10 mouse cellular contexts compared by ENCODE assay signal in genomic region chr11:84823484-84823897, GRCm38 (mm10). TPM values are rescaled to one million over a fixed set of nuclear protein-coding genes. Genes with fewer than 3 reads are reported as not detected.
DNase-seq lines count a peak whose midpoint lies in the region; ATAC-seq lines count a peak whose summit lies in the region.
"Had no signal": no experiment of that assay in that cellular context is flagged by ENCODE, and none has a peak within 500 bp of the region (broad histone marks: within the 10 kb centered on the region; RNA-seq: fewer than 3 reads in every experiment).

No protein-coding gene starts in this region.

- peak overlapping the region; percentile 35 for H3K4me2 ChIP-seq in intestine, embryonic 15.5 days (replicated peaks)
- no peak overlapping the region for H3K4me2 ChIP-seq in stomach, embryonic 15.5 days
- H3K4me2 ChIP-seq in hindbrain, embryonic 12.5 days (replicated peaks) = no peak overlapping the region
- H3K4me2 ChIP-seq: midbrain, embryonic 15.5 days had no signal

- no peaks in the 10 kb centered on the region for H3K9me3 ChIP-seq in megakaryocyte, embryonic 14.5 days
- no peaks in the 10 kb centered on the region for H3K9me3 ChIP-seq in intestine, embryonic 15.5 days
- H3K9me3 ChIP-seq in stomach, embryonic 15.5 days = no peaks in the 10 kb centered on the region
- no peaks in the 10 kb centered on the region for H3K9me3 ChIP-seq in hindbrain, embryonic 12.5 days (replicated peaks)
- H3K9me3 ChIP-seq: midbrain, embryonic 15.5 days had no signal

- peak overlapping the region; percentile 10 for H3K4me3 ChIP-seq in megakaryocyte, embryonic 14.5 days (replicated peaks)
- no peak overlapping the region for H3K4me3 ChIP-seq in intestine, embryonic 15.5 days (replicated peaks)
- no peak overlapping the region for H3K4me3 ChIP-seq in stomach, embryonic 15.5 days (replicated peaks)
- H3K4me3 ChIP-seq in hindbrain, embryonic 12.5 days = no peak overlapping the region
- H3K4me3 ChIP-seq: midbrain, embryonic 15.5 days had no signal

- 0 out of 2 replicates have a peak overlapping the region, but pooled peaks have one; percentile 32 for H3K27ac ChIP-seq in intestine, embryonic 15.5 days
- no peak overlapping the region for H3K27ac ChIP-seq in stomach, embryonic 15.5 days
- no peak overlapping the region for H3K27ac ChIP-seq in hindbrain, embryonic 12.5 days
- H3K27ac ChIP-seq: midbrain, embryonic 15.5 days had no signal

- H3K27me3 ChIP-seq in megakaryocyte, embryonic 14.5 days (replicated peaks) = no peaks in the 10 kb centered on the region
- no peaks in the 10 kb centered on the region for H3K27me3 ChIP-seq in intestine, embryonic 15.5 days (replicated peaks)
- no peaks in the 10 kb centered on the region for H3K27me3 ChIP-seq in stomach, embryonic 15.5 days (replicated peaks)
- H3K27me3 ChIP-seq in hindbrain, embryonic 12.5 days = no peaks in the 10 kb centered on the region
- H3K27me3 ChIP-seq: midbrain, embryonic 15.5 days had no signal

- H3K4me1 ChIP-seq in megakaryocyte, embryonic 14.5 days = peaks cover 93% of the 10 kb centered on the region
- H3K4me1 ChIP-seq in intestine, embryonic 15.5 days (replicated peaks) = peaks cover 27% of the 10 kb centered on the region
- H3K4me1 ChIP-seq in stomach, embryonic 15.5 days = 0 out of 2 replicates have a peak, but pooled peaks cover 3% of the 10 kb centered on the region
- H3K4me1 ChIP-seq in hindbrain, embryonic 12.5 days = peaks cover 5% of the 10 kb centered on the region; the same call in 1 of the 2 replicates

- H3K36me3 ChIP-seq in megakaryocyte, embryonic 14.5 days (replicated peaks; ENCODE audit: low read length) = peaks cover 73% of the 10 kb centered on the region
- no peaks in the 10 kb centered on the region for H3K36me3 ChIP-seq in intestine, embryonic 15.5 days
- H3K36me3 ChIP-seq in stomach, embryonic 15.5 days = 0 out of 2 replicates have a peak, but pooled peaks cover 3% of the 10 kb centered on the region
- no peaks in the 10 kb centered on the region for H3K36me3 ChIP-seq in hindbrain, embryonic 12.5 days
- H3K36me3 ChIP-seq: midbrain, embryonic 15.5 days had no signal

- 46% methylated on average over 10 of the region's 10 CpGs for WGBS in intestine, embryonic 15.5 days
- WGBS in stomach, embryonic 15.5 days = 42% methylated on average over 10 of the region's 10 CpGs
- WGBS in hindbrain, embryonic 12.5 days = 73% methylated on average over 10 of the region's 10 CpGs

- no peak for ATAC-seq in megakaryocyte, adult 5-6 weeks (ENCODE audit: poor library complexity, severe bottlenecking)
- ATAC-seq in intestine, embryonic 15.5 days = peak; percentile 67
- peak; percentile 82 for ATAC-seq in stomach, embryonic 15.5 days (ENCODE audit: insufficient read depth, low FRiP score, low read depth)
- no peak for ATAC-seq in hindbrain, embryonic 12.5 days (ENCODE audit: low FRiP score)
- ATAC-seq: midbrain, embryonic 15.5 days had no signal

- peak; percentile 63 to 82 for DNase-seq in heart, adult 18-20 months
- DNase-seq in urinary bladder, postnatal 14 days (ENCODE audit: low spot score) = no peak
- DNase-seq in layer of hippocampus, adult 9-11 months = no peak
- DNase-seq: right cerebral cortex, postnatal 4 days had no signal

- H3K9ac ChIP-seq in intestine, embryonic 15.5 days = 0 out of 2 replicates have a peak overlapping the region, but pooled peaks have one; percentile 13
- H3K9ac ChIP-seq in stomach, embryonic 15.5 days = no peak overlapping the region
- no peak overlapping the region for H3K9ac ChIP-seq in hindbrain, embryonic 12.5 days
- H3K9ac ChIP-seq: midbrain, embryonic 15.5 days had no signal

RNA-seq across cellular contexts. Expression of gene Mrm1, which starts 4.2 kb away (rescaled TPM):
- 1.3 and 4.3 TPM in 2 replicates for polyA plus RNA-seq in megakaryocyte, embryonic 14.5 days (2012; ENCODE audit: insufficient read depth, low replicate concordance)
- total RNA-seq in megakaryocyte, adult 5-6 weeks (2015) = 2.5 and 6.6 TPM in 2 replicates
- 4.2 and 5.8 TPM in 2 replicates for total RNA-seq in megakaryocyte, adult 5-6 weeks (2017)
- total RNA-seq in heart, adult 18-20 months (2021) = 10 to 100 TPM; 20.8 to 25.0 TPM
- 16.0 and 16.3 TPM in 2 replicates for polyA plus RNA-seq in intestine, embryonic 15.5 days (2015; fragmentation: Nextera tagmentation; extraction: Ambion mirVana)
- 14.5 and 15.5 TPM in 2 replicates for polyA plus RNA-seq in stomach, embryonic 15.5 days (2015; fragmentation: Nextera tagmentation; extraction: Ambion mirVana)
- 7.9 and 11.0 TPM in 2 replicates for polyA plus RNA-seq in hindbrain, embryonic 12.5 days (2016; fragmentation: Nextera tagmentation; extraction: Ambion mirVana)

RNA-seq across cellular contexts. Expression of gene Dhrs11, which starts 5.3 kb away (rescaled TPM):
- 17.6 and 18.7 TPM in 2 replicates for polyA plus RNA-seq in megakaryocyte, embryonic 14.5 days (2012; ENCODE audit: insufficient read depth, low replicate concordance)
- 24.0 and 26.1 TPM in 2 replicates for total RNA-seq in megakaryocyte, adult 5-6 weeks (2015)
- 10.2 and 15.0 TPM in 2 replicates for total RNA-seq in megakaryocyte, adult 5-6 weeks (2017)
- 10 to 100 TPM; 97.1 to 99.1 TPM for total RNA-seq in heart, adult 18-20 months (2021)
- polyA plus RNA-seq in intestine, embryonic 15.5 days (2015; fragmentation: Nextera tagmentation; extraction: Ambion mirVana) = 64.4 and 78.1 TPM in 2 replicates
- polyA plus RNA-seq in stomach, embryonic 15.5 days (2015; fragmentation: Nextera tagmentation; extraction: Ambion mirVana) = 32.0 and 38.2 TPM in 2 replicates
- polyA plus RNA-seq in hindbrain, embryonic 12.5 days (2016; fragmentation: Nextera tagmentation; extraction: Ambion mirVana) = 9.1 and 11.4 TPM in 2 replicates

RNA-seq across cellular contexts. Expression of gene Ggnbp2, which starts 47.1 kb away (rescaled TPM):
- polyA plus RNA-seq in megakaryocyte, embryonic 14.5 days (2012; ENCODE audit: insufficient read depth, low replicate concordance) = 2.2 and 30.3 TPM in 2 replicates
- 129 and 131 TPM in 2 replicates for total RNA-seq in megakaryocyte, adult 5-6 weeks (2015)
- total RNA-seq in megakaryocyte, adult 5-6 weeks (2017) = 164 and 179 TPM in 2 replicates
- total RNA-seq in heart, adult 18-20 months (2021) = 10 to 100 TPM; 53.9 to 57.9 TPM
- polyA plus RNA-seq in intestine, embryonic 15.5 days (2015; fragmentation: Nextera tagmentation; extraction: Ambion mirVana) = 78.7 and 83.1 TPM in 2 replicates
- 69.8 and 76.7 TPM in 2 replicates for polyA plus RNA-seq in stomach, embryonic 15.5 days (2015; fragmentation: Nextera tagmentation; extraction: Ambion mirVana)
- polyA plus RNA-seq in hindbrain, embryonic 12.5 days (2016; fragmentation: Nextera tagmentation; extraction: Ambion mirVana) = 76.1 and 85.0 TPM in 2 replicates

RNA-seq across cellular contexts. Expression of gene Myo19, which starts 56.5 kb away (rescaled TPM):
- polyA plus RNA-seq in megakaryocyte, embryonic 14.5 days (2012; ENCODE audit: insufficient read depth, low replicate concordance) = 2.8 and 3.3 TPM in 2 replicates
- 1.2 and 2.1 TPM in 2 replicates for total RNA-seq in megakaryocyte, adult 5-6 weeks (2015)
- 1.4 and 2.8 TPM in 2 replicates for total RNA-seq in megakaryocyte, adult 5-6 weeks (2017)
- 1 to 10 TPM; 3.2 to 5.2 TPM for total RNA-seq in heart, adult 18-20 months (2021)
- 7.6 and 7.8 TPM in 2 replicates for polyA plus RNA-seq in intestine, embryonic 15.5 days (2015; fragmentation: Nextera tagmentation; extraction: Ambion mirVana)
- polyA plus RNA-seq in stomach, embryonic 15.5 days (2015; fragmentation: Nextera tagmentation; extraction: Ambion mirVana) = 6.8 and 7.8 TPM in 2 replicates
- 8.8 and 9.3 TPM in 2 replicates for polyA plus RNA-seq in hindbrain, embryonic 12.5 days (2016; fragmentation: Nextera tagmentation; extraction: Ambion mirVana)

RNA-seq across cellular contexts. Expression of gene Pigw, which starts 56.6 kb away (rescaled TPM):
- 0.58 TPM in 1 of 2 replicates, not detected in the other for polyA plus RNA-seq in megakaryocyte, embryonic 14.5 days (2012; ENCODE audit: insufficient read depth, low replicate concordance)
- 2.1 and 2.8 TPM in 2 replicates for total RNA-seq in megakaryocyte, adult 5-6 weeks (2015)
- 3.3 and 3.6 TPM in 2 replicates for total RNA-seq in megakaryocyte, adult 5-6 weeks (2017)
- total RNA-seq in heart, adult 18-20 months (2021) = 1 to 10 TPM; 6.4 to 7.3 TPM
- 2.8 and 3.4 TPM in 2 replicates for polyA plus RNA-seq in intestine, embryonic 15.5 days (2015; fragmentation: Nextera tagmentation; extraction: Ambion mirVana)
- 2.9 and 3.5 TPM in 2 replicates for polyA plus RNA-seq in stomach, embryonic 15.5 days (2015; fragmentation: Nextera tagmentation; extraction: Ambion mirVana)
- polyA plus RNA-seq in hindbrain, embryonic 12.5 days (2016; fragmentation: Nextera tagmentation; extraction: Ambion mirVana) = 2.6 and 2.7 TPM in 2 replicates

Comparison
In these comparisons a context has a peak if more than half of its experiments do, and no peak if none do; other contexts are left out.
1. ATAC-seq: peak in intestine, embryonic 15.5 days (single experiment) and stomach, embryonic 15.5 days (single experiment); none in megakaryocyte, adult 5-6 weeks (single experiment) and hindbrain, embryonic 12.5 days (single experiment).
2. DNase-seq: peak in heart, adult 18-20 months (2 of 2); none in urinary bladder, postnatal 14 days (single experiment) and layer of hippocampus, adult 9-11 months (single experiment).